Comparison of ENCODE assay signal across 13 mouse cellular contexts in genomic region chr9:118688921-118689451, GRCm38 (mm10).
A peak's percentile ranks its signal among the peaks of the same experiment; 100 is the strongest.
DNase-seq lines count a peak whose midpoint lies in the region; ATAC-seq and TF ChIP-seq lines count a peak whose summit lies in the region.
"Had no signal": no experiment of that assay in that cellular context is flagged by ENCODE, and none has a peak within 500 bp of the region (broad histone marks: within the 10 kb centered on the region; RNA-seq: fewer than 3 reads in every experiment).

No protein-coding gene starts in this region.

- H3K27me3 ChIP-seq in midbrain, embryonic 14.5 days (ENCODE audit: control insufficient read depth, insufficient read depth, low read length), result no peaks in the 10 kb centered on the region
- H3K27me3 ChIP-seq in midbrain, embryonic 15.5 days (replicated peaks), result no peaks in the 10 kb centered on the region
- no peaks in the 10 kb centered on the region for H3K27me3 ChIP-seq in kidney, embryonic 14.5 days (ENCODE audit: control insufficient read depth, insufficient read depth, low read length)
- 0 out of 2 replicates have a peak, but pooled peaks cover 12% of the 10 kb centered on the region for H3K27me3 ChIP-seq in heart, embryonic 12.5 days (replicated peaks)
- H3K27me3 ChIP-seq: forebrain, embryonic 15.5 days; Patski had no signal

- H3K27ac ChIP-seq in gastrocnemius, adult 2 months, result peak overlapping the region; percentile 10; the same call in 1 of the 2 replicates
- no peak overlapping the region for H3K27ac ChIP-seq in midbrain, embryonic 14.5 days (replicated peaks; ENCODE audit: low read depth, low read length)
- no peak overlapping the region for H3K27ac ChIP-seq in midbrain, embryonic 15.5 days
- peak overlapping the region; percentile 52; the same call in 1 of the 2 replicates for H3K27ac ChIP-seq in kidney, embryonic 14.5 days (ENCODE audit: low read depth, low read length)
- H3K27ac ChIP-seq in heart, embryonic 12.5 days (ENCODE audit: poor library complexity, severe bottlenecking), result no peak overlapping the region
- H3K27ac ChIP-seq: forebrain, embryonic 15.5 days; heart, embryonic 13.5 days; limb, embryonic 15.5 days had no signal

- no peak for ATAC-seq in midbrain, embryonic 14.5 days (ENCODE audit: low FRiP score, low TSS enrichment)
- no peak for ATAC-seq in midbrain, embryonic 15.5 days (replicated peaks)
- ATAC-seq in kidney, embryonic 14.5 days (ENCODE audit: low FRiP score, low TSS enrichment), result no peak; the same call in 1 of the 2 replicates
- no peak for ATAC-seq in heart, embryonic 12.5 days (ENCODE audit: insufficient number of reproducible peaks, low FRiP score)
- no peak for ATAC-seq in megakaryocyte, adult 5-6 weeks (ENCODE audit: poor library complexity, severe bottlenecking)
- ATAC-seq: forebrain, embryonic 15.5 days; Patski had no signal

- no peaks in the 10 kb centered on the region for H3K36me3 ChIP-seq in midbrain, embryonic 14.5 days (ENCODE audit: control insufficient read depth, insufficient read depth, low read length)
- H3K36me3 ChIP-seq in midbrain, embryonic 15.5 days (replicated peaks), result no peaks in the 10 kb centered on the region
- peaks cover 32% of the 10 kb centered on the region; the same call in 1 of the 2 replicates for H3K36me3 ChIP-seq in kidney, embryonic 14.5 days (ENCODE audit: control insufficient read depth, insufficient read depth, low read length)
- peaks cover 40% of the 10 kb centered on the region for H3K36me3 ChIP-seq in heart, embryonic 12.5 days
- H3K36me3 ChIP-seq: forebrain, embryonic 15.5 days had no signal

- H3K9me3 ChIP-seq in midbrain, embryonic 14.5 days (ENCODE audit: control insufficient read depth, low read length), result no peaks in the 10 kb centered on the region
- H3K9me3 ChIP-seq in midbrain, embryonic 15.5 days, result no peaks in the 10 kb centered on the region
- H3K9me3 ChIP-seq in kidney, embryonic 14.5 days (ENCODE audit: control insufficient read depth, low read length), result no peaks in the 10 kb centered on the region
- no peaks in the 10 kb centered on the region for H3K9me3 ChIP-seq in heart, embryonic 12.5 days (replicated peaks)
- H3K9me3 ChIP-seq: forebrain, embryonic 15.5 days; heart, embryonic 13.5 days; limb, embryonic 15.5 days had no signal

- TF ChIP-seq CTCF in gastrocnemius, adult 2 months (IDR thresholded peaks at IDR 0.05), result no peak

- no peak overlapping the region for H3K4me2 ChIP-seq in midbrain, embryonic 14.5 days (ENCODE audit: low read length)
- no peak overlapping the region for H3K4me2 ChIP-seq in midbrain, embryonic 15.5 days
- H3K4me2 ChIP-seq in kidney, embryonic 14.5 days (replicated peaks; ENCODE audit: low read depth, low read length), result no peak overlapping the region
- H3K4me2 ChIP-seq in heart, embryonic 12.5 days, result no peak overlapping the region
- H3K4me2 ChIP-seq: forebrain, embryonic 15.5 days; heart, embryonic 13.5 days; limb, embryonic 15.5 days had no signal

- no peak overlapping the region for H3K9ac ChIP-seq in midbrain, embryonic 14.5 days (replicated peaks; ENCODE audit: low read length)
- no peak overlapping the region for H3K9ac ChIP-seq in midbrain, embryonic 15.5 days
- no peak overlapping the region for H3K9ac ChIP-seq in kidney, embryonic 14.5 days (ENCODE audit: low read depth, low read length)
- no peak overlapping the region for H3K9ac ChIP-seq in heart, embryonic 12.5 days
- H3K9ac ChIP-seq: forebrain, embryonic 15.5 days; heart, embryonic 13.5 days; limb, embryonic 15.5 days had no signal

- H3K4me1 ChIP-seq in midbrain, embryonic 14.5 days (ENCODE audit: control insufficient read depth, insufficient read depth, low read length), result peaks cover 7% of the 10 kb centered on the region; the same call in 1 of the 2 replicates
- no peaks in the 10 kb centered on the region for H3K4me1 ChIP-seq in midbrain, embryonic 15.5 days
- 0 out of 2 replicates have a peak, but pooled peaks cover 9% of the 10 kb centered on the region for H3K4me1 ChIP-seq in kidney, embryonic 14.5 days (ENCODE audit: control insufficient read depth, insufficient read depth, low read length)
- H3K4me1 ChIP-seq in heart, embryonic 12.5 days (replicated peaks), result peaks cover 22% of the 10 kb centered on the region

- 72% methylated on average over 14 of the region's 14 CpGs for WGBS in midbrain, embryonic 14.5 days
- WGBS in midbrain, embryonic 15.5 days, result 65% methylated on average over 14 of the region's 14 CpGs
- WGBS in kidney, embryonic 14.5 days, result 36% methylated on average over 14 of the region's 14 CpGs
- WGBS in heart, embryonic 12.5 days, result 76% methylated on average over 14 of the region's 14 CpGs

- intact Hi-C loops in gastrocnemius, adult 2 months (cut with DNase I), result no loop called here
- intact Hi-C loops in gastrocnemius, postnatal 14 days (cut with DNase I; ENCODE audit: low total_unique reads), result loop anchor here (10.0 kb wide), 1 partner anchor 54 kb away; no protein-coding TSS in a partner anchor

- H3K4me3 ChIP-seq in gastrocnemius, adult 2 months, result no peak overlapping the region
- no peak overlapping the region for H3K4me3 ChIP-seq in midbrain, embryonic 14.5 days (replicated peaks; ENCODE audit: low read depth, low read length)
- no peak overlapping the region for H3K4me3 ChIP-seq in midbrain, embryonic 15.5 days
- no peak overlapping the region for H3K4me3 ChIP-seq in kidney, embryonic 14.5 days (ENCODE audit: low read length)
- H3K4me3 ChIP-seq in heart, embryonic 12.5 days, result no peak overlapping the region
- H3K4me3 ChIP-seq: forebrain, embryonic 15.5 days; heart, embryonic 13.5 days; limb, embryonic 15.5 days had no signal

- no peak for DNase-seq in gastrocnemius, adult 2 months
- DNase-seq in gastrocnemius, postnatal 14 days, result no peak
- peak; percentile 55 for DNase-seq in midbrain, embryonic 14.5 days
- peak; percentile 64 for DNase-seq in retina, postnatal 1 day
- DNase-seq: cerebellum, adult 9-11 months had no signal

Comparison
In these comparisons a context has a peak if more than half of its experiments do, and no peak if none do; other contexts are left out.
1. DNase-seq: peak in midbrain, embryonic 14.5 days (single experiment) and retina, postnatal 1 day (single experiment); none in gastrocnemius, adult 2 months (single experiment) and gastrocnemius, postnatal 14 days (single experiment).
2. H3K27ac ChIP-seq: peak in gastrocnemius, adult 2 months (single experiment) and kidney, embryonic 14.5 days (single experiment); none in midbrain, embryonic 14.5 days (single experiment), midbrain, embryonic 15.5 days (single experiment) and heart, embryonic 12.5 days (single experiment).